9 mouse cellular contexts compared by ENCODE assay signal in the genomic region with DNA sequence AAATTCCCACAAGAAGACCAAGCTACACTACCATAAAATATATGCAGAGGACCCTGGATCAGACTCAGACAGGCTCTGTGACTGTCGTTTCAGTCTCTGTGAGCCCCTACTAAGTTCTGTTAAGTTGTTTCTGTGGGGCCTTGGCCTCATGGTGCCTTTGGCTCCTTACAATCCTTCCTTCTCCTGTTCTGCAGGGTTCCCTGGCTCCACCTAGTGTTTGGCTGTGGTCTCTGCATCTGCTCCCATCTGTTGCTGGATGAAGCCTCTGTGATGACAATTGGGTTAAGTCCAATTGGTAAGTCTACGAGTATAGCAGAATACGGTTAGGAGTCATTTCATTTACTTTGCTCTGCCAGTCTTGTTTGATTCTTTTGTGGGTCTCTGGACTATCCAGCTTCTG. TPM values are rescaled to one million over a fixed set of nuclear protein-coding genes. Genes with fewer than 3 reads are reported as not detected.
DNase-seq lines count a peak whose midpoint lies in the region; ATAC-seq lines count a peak whose summit lies in the region.
"Had no signal": no experiment of that assay in that cellular context is flagged by ENCODE, and none has a peak within 500 bp of the region (broad histone marks: within the 10 kb centered on the region; RNA-seq: fewer than 3 reads in every experiment).

No protein-coding gene starts in this region.

- H3K27me3 ChIP-seq in heart, embryonic 10.5 days (ENCODE audit: insufficient read depth, poor library complexity, severe bottlenecking) = no peaks in the 10 kb centered on the region

- no peaks in the 10 kb centered on the region for H3K36me3 ChIP-seq in heart, embryonic 10.5 days

- WGBS in heart, embryonic 10.5 days = 41% methylated on average over 3 of the region's 3 CpGs

- no peak for ATAC-seq in cerebellum, adult (ENCODE audit: insufficient number of reproducible peaks, low FRiP score, low TSS enrichment)
- ATAC-seq in megakaryocyte, adult 5-6 weeks (ENCODE audit: poor library complexity, severe bottlenecking) = peak; percentile 78

- H3K4me3 ChIP-seq in heart, embryonic 10.5 days = no peak overlapping the region

- no peaks in the 10 kb centered on the region for H3K9me3 ChIP-seq in heart, embryonic 10.5 days

- H3K27ac ChIP-seq in heart, embryonic 10.5 days = 0 out of 2 replicates have a peak overlapping the region, but pooled peaks have one; percentile 36

- DNase-seq in cerebellum, adult 11 months = peak; percentile 57
- peak; percentile 77 to 93 for DNase-seq in adrenal gland, adult (ENCODE audit: inconsistent age in 2 of 2, low spot score in 1 of 2)
- peak; percentile 83 for DNase-seq in embryo, embryonic 10 days (ENCODE audit: low spot score)
- DNase-seq in heart, embryonic 10.5 days (ENCODE audit: low spot score) = peak; percentile 79
- DNase-seq in left cerebral cortex, adult 18-20 months (ENCODE audit: low spot score in 2 of 2) = peak; percentile 76 to 84
- DNase-seq in spleen, postnatal 14 days (ENCODE audit: low spot score in 2 of 2) = peak; percentile 73 to 79

- H3K4me1 ChIP-seq in heart, embryonic 10.5 days = peaks cover 8% of the 10 kb centered on the region; the same call in 1 of the 2 replicates

RNA-seq across cellular contexts. Expression of a gene that starts 1.5 kb away (rescaled TPM):
- polyA plus RNA-seq in heart, embryonic 10.5 days (2016; fragmentation: Nextera tagmentation; extraction: Ambion mirVana) = 2.3 and 2.9 TPM in 2 replicates
- total RNA-seq in left cerebral cortex, adult 18-20 months (2021) = under 1 TPM; 0.19 to 0.35 TPM
- 6.7 and 12.1 TPM in 2 replicates for total RNA-seq in megakaryocyte, adult 5-6 weeks (2015)
- total RNA-seq in megakaryocyte, adult 5-6 weeks (2017) = 1.6 and 9.4 TPM in 2 replicates
- polyA plus RNA-seq: C2C12 had no signal
